Mouse (Mus musculus) B cell, adult 62 days (primary cell): Measurements from ENCODE around the gene Rfpl4b. TPM values are rescaled to one million over a fixed set of nuclear protein-coding genes. Genes with fewer than 3 reads are reported as not detected.

Experiments used
- total RNA-seq: library from RNA; stranded (reverse); gene quantifications from 4 replicates; pipeline ENCODE4 v1.2.4, GENCODE M21; 2023

The Rfpl4b gene
- total RNA-seq = not detected in 4 replicates

DNA sequence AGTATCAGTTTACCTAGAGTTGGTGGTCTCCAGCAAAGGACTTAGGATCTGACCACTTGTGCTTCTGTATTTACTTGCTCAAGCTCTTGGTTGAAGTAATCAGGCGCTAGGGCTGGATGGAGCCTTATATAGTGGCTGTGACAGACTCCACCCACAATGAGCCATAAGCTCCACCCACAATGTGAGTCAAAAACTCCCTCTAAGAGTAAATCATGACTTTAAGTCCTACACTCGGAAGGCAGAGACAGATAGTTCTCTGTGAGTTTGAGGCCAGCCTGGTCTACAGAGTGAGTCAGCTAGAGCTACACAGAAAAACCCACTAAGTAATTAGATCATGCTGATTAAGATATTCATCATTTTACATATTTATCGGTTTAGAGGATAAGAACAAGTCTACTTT lies at the start of gene Rfpl4b:
Rfpl4b (minus strand) TSS at position 101 of the 400 bp plus-strand sequence.

Other genes with a start within 250 kb of the Rfpl4b start
- 0.15 to 0.25 TPM in 2 of 4 replicates, not detected in the others for gene Lama4, start 143.7 kb upstream of the Rfpl4b start, total RNA-seq